Mouse (Mus musculus) stomach, adult 2 months (tissue): ENCODE data around the gene Cyp2b23. TPM values are rescaled to one million over a fixed set of nuclear protein-coding genes. Genes with fewer than 3 reads are reported as not detected.

Source experiments
- polyA plus RNA-seq: library from polyadenylated mRNA; depleted of rRNA; stranded (reverse); fragments of >200 nt; gene quantifications from 2 replicates; pipeline ENCODE4 v1.2.3, GENCODE M21; 2012; rRNA removed

Gene Cyp2b23
- not detected in 2 replicates for polyA plus RNA-seq

DNA sequence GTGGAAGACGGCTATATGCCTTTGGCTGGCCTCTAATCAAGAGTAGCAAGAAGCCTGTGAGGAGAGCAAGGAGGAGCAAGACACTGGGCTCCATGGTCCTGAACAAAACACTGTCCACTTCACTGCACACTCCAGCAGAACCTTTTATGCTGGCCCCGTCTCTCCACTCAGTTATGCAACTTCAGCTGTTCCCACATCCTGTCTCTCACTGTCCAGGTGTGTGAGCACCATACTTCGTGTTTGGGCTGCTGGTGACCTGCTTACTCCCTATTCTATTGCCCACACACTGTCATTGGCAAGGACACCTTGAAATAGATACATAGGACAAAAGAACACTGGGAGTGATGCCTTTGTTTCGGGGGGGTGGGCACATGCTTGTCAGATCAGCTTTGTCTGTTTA lies at the start of gene Cyp2b23:
Gene Cyp2b23, minus strand, starts transcription at position 101 of the 400 bp plus-strand sequence.

DNA sequence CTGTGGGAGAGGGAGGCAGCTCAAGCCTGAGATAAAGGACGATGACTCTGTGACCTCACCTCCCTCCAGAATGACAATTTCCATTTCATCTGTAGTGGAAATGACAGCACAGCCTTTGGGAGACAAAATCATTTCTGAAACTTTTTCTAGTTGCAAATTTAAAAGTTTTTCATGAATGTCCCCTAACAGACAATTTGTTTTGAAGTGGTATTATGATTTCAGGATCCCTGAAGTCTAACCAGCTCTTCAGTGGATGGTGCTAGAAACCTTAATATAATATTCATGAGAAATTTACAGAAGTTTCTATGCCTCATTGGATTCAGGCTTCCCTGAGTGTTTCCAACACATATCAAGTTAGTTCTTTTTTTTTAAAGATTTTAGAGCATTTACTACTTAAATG lies 67.9 kb downstream of the Cyp2b23 start, which contains the start of gene Vmn1r185:
Gene Vmn1r185, minus strand, starts transcription at position 101 of the 400 bp plus-strand sequence.

Other genes with a start within 250 kb of the Cyp2b23 start
- not detected in 2 replicates for gene Nlrp9a, start 151.4 kb downstream of the Cyp2b23 start, polyA plus RNA-seq
- gene Vmn1r185, start 68.0 kb downstream of the Cyp2b23 start, polyA plus RNA-seq, result not detected in 2 replicates
- gene Cyp2b19, start 70.7 kb upstream of the Cyp2b23 start, polyA plus RNA-seq, result 0.27 and 0.30 TPM in 2 replicates
- gene Cyp2g1, start 122.5 kb upstream of the Cyp2b23 start, polyA plus RNA-seq, result not detected in 2 replicates
- 0.10 and 0.27 TPM in 2 replicates for gene Cyp2a5, start 148.9 kb upstream of the Cyp2b23 start, polyA plus RNA-seq